Mouse (Mus musculus): Measurements from ENCODE around the gene Ror2. TPM values are rescaled to one million over a fixed set of nuclear protein-coding genes. Genes with fewer than 3 reads are reported as not detected.

The Ror2 gene
- polyA plus RNA-seq, 1 experiment from 2014 or later: 16.4 TPM

DNA sequence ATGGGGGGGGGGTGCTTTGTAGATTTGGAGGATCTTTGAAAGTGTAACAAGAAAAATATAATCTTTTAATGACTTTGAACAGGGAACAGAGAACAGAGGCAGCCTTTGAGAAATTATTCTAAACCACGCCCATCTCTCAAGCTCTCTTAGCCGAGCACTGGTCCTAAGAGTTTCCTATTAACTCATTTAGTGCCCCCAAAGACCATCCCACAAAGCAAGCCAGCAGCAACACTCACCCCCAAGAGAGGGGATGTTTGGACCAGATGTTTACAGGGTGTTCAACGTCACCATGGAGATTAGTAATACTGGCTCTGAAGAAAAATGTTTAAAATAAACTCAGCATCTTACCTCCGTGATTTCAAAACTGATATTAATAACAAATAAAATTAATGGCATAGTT lies 27.4 kb downstream of the Ror2 start:
- no peak for ATAC-seq (ENCODE audit: low read depth)
- H3K27ac ChIP-seq (replicated peaks; ENCODE audit: low read depth, low read length): peak overlapping the region; percentile 28; the same call in 1 of the 2 replicates
- H3K4me3 ChIP-seq (ENCODE audit: low read depth, low read length): no peak overlapping the region
- no peak for DNase-seq (ENCODE audit: low spot score)
- H3K27me3 ChIP-seq (replicated peaks; ENCODE audit: control insufficient read depth, insufficient read depth, low read length): no peaks in the 10 kb centered on the region
- H3K9ac ChIP-seq (ENCODE audit: low read depth, low read length): no peak overlapping the region
- H3K4me1 ChIP-seq (ENCODE audit: control insufficient read depth, insufficient read depth, low read length): peaks cover 53% of the 10 kb centered on the region
- H3K4me2 ChIP-seq (ENCODE audit: low read depth, low read length): no peak overlapping the region
- 27% methylated on average over 4 of the region's 4 CpGs for WGBS
- no peaks in the 10 kb centered on the region for H3K9me3 ChIP-seq (ENCODE audit: control insufficient read depth, low read length)
- no peaks in the 10 kb centered on the region for H3K36me3 ChIP-seq (ENCODE audit: control insufficient read depth, insufficient read depth, low read length)

DNA sequence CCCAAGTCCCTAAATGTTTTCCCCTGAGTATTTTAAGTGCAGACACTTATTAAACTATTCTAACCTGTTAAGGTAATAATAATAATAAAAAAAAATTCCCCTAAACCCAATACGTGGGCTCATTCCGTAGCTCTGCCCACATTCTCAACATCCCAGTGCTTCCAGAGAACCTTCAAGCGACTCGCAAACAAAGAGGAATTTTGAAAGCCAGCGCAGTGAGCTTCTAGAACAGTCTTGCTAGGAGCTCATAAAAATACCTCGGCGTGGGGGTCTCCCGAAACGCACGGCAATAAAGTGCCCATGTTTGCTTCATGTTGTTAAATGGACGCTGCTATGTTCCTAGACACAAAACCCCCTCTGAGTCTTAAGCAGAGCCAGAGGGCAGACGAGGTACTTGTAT lies 32.7 kb downstream of the Ror2 start:
- no peak for ATAC-seq (ENCODE audit: low read depth)
- Histone ChIP-seq H3K9me3 (ENCODE audit: control insufficient read depth, low read length) (no peaks in the 10 kb centered on the region), H3K27me3 (replicated peaks; ENCODE audit: control insufficient read depth, insufficient read depth, low read length) (no peaks in the 10 kb centered on the region), H3K9ac (ENCODE audit: low read depth, low read length) (no peak overlapping the region), H3K4me1 (ENCODE audit: control insufficient read depth, insufficient read depth, low read length) (peaks cover 28% of the 10 kb centered on the region), H3K27ac (replicated peaks; ENCODE audit: low read depth, low read length) (no peak overlapping the region), H3K36me3 (ENCODE audit: control insufficient read depth, insufficient read depth, low read length) (no peaks in the 10 kb centered on the region), H3K4me3 (ENCODE audit: low read depth, low read length) (no peak overlapping the region), H3K4me2 (ENCODE audit: low read depth, low read length) (no peak overlapping the region)
- WGBS: 89% methylated on average over 12 of the region's 12 CpGs
- DNase-seq (ENCODE audit: low spot score): no peak

DNA sequence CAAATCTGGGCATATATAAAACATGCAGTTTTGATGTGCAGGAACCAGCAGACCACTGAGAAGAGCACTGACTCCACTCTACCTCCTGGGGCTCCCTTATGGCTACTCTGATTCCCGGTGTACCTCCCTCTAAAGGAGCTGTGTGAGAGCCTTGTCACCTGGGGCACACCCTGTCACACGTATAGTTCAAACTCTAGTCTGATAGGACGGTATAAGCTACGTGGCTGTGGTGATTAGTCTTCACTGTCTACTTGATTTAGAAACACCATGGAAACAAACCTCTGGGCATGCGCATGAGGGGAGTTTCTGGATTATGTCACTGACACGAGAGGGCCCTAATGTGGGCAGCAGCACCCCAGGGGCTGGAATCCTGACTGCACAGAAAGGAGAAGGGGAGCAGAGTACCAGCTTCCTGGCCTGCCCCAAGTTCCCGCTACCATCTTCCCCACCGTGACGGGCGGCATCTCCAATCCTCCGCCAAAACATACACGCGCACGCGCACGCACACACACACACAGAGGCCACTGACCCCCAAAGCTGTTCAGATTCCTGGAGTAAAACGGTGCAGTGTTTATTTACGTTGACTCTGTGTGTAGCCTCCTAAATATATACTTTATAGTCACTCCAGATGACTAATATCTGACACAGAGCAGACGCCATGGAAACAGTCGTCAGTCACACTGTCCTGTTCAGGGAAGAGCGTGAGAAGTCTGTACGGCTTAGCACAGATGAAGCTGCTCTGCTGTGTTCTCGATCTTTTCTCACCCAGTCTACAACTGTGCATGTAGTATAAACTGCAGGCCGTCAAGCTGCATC lies 37.1 kb downstream of the Ror2 start:
- Histone ChIP-seq H3K27me3 (replicated peaks; ENCODE audit: control insufficient read depth, insufficient read depth, low read length) (no peaks in the 10 kb centered on the region), H3K4me3 (ENCODE audit: low read depth, low read length) (no peak overlapping the region), H3K9me3 (ENCODE audit: control insufficient read depth, low read length) (no peaks in the 10 kb centered on the region), H3K27ac (replicated peaks; ENCODE audit: low read depth, low read length) (peak overlapping the region; percentile 21; the same call in 1 of the 2 replicates), H3K4me2 (ENCODE audit: low read depth, low read length) (peak overlapping the region; percentile 26), H3K9ac (ENCODE audit: low read depth, low read length) (no peak overlapping the region), H3K36me3 (ENCODE audit: control insufficient read depth, insufficient read depth, low read length) (no peaks in the 10 kb centered on the region), H3K4me1 (ENCODE audit: control insufficient read depth, insufficient read depth, low read length) (peaks cover 29% of the 10 kb centered on the region)
- DNase-seq (ENCODE audit: low spot score): no peak
- WGBS: 60% methylated on average over 23 of the region's 24 CpGs
- ATAC-seq (ENCODE audit: low read depth): peak; percentile 41; the same call in 1 of the 2 replicates

DNA sequence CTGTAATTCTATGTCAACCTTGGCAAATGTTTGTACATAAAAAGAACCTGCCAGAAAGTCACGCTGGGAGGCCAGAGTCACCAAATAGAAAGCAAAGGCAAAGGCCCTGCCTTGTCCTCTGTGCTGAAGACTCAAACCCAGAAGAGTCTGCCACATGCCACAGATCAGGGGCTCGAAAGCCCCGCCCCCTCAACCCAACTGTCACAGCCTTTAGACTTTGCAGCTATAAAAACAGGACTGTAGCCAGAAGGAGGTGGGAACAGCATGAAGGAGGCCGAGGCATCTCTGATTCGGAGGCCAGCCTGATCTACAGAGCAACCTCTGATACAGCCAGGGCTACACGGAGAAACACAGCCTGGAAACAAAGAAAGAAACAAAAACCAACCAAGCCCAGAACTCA lies 37.8 kb downstream of the Ror2 start:
- Histone ChIP-seq H3K4me2 (ENCODE audit: low read depth, low read length) (no peak overlapping the region), H3K9ac (ENCODE audit: low read depth, low read length) (no peak overlapping the region), H3K36me3 (ENCODE audit: control insufficient read depth, insufficient read depth, low read length) (no peaks in the 10 kb centered on the region), H3K9me3 (ENCODE audit: control insufficient read depth, low read length) (no peaks in the 10 kb centered on the region), H3K4me1 (ENCODE audit: control insufficient read depth, insufficient read depth, low read length) (peaks cover 31% of the 10 kb centered on the region), H3K4me3 (ENCODE audit: low read depth, low read length) (no peak overlapping the region), H3K27me3 (replicated peaks; ENCODE audit: control insufficient read depth, insufficient read depth, low read length) (no peaks in the 10 kb centered on the region), H3K27ac (replicated peaks; ENCODE audit: low read depth, low read length) (no peak overlapping the region)
- no peak for DNase-seq (ENCODE audit: low spot score)
- WGBS: 60% methylated on average over 6 of the region's 6 CpGs
- ATAC-seq (ENCODE audit: low read depth): no peak

DNA sequence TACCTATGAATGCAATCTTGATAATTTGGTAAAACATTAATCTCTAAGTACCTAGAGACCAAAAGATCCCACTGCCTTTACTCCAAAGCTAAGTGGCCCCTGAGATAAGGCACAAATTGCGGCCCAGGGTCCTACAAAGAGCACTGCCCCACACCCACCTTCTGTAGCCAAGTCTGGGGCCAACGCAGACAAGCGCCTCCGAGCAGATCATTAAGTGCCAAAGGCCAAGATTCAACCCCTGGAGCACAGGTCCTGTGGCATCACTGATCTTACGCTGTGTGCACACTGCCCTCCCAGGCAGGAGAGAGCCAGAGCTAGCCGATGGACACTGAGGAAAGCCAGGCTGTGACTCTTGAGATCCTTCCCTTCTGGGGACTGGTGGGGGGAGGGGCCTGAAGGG lies 38.7 kb downstream of the Ror2 start:
- WGBS: 79% methylated on average over 6 of the region's 6 CpGs
- no peak for DNase-seq (ENCODE audit: low spot score)
- Histone ChIP-seq H3K27me3 (replicated peaks; ENCODE audit: control insufficient read depth, insufficient read depth, low read length) (no peaks in the 10 kb centered on the region), H3K4me2 (ENCODE audit: low read depth, low read length) (no peak overlapping the region), H3K4me3 (ENCODE audit: low read depth, low read length) (no peak overlapping the region), H3K36me3 (ENCODE audit: control insufficient read depth, insufficient read depth, low read length) (no peaks in the 10 kb centered on the region; the same call in 1 of the 2 replicates), H3K4me1 (ENCODE audit: control insufficient read depth, insufficient read depth, low read length) (peaks cover 31% of the 10 kb centered on the region), H3K27ac (replicated peaks; ENCODE audit: low read depth, low read length) (no peak overlapping the region), H3K9ac (ENCODE audit: low read depth, low read length) (no peak overlapping the region), H3K9me3 (ENCODE audit: control insufficient read depth, low read length) (peaks cover 6% of the 10 kb centered on the region; the same call in 1 of the 2 replicates)
- no peak for ATAC-seq (ENCODE audit: low read depth)

DNA sequence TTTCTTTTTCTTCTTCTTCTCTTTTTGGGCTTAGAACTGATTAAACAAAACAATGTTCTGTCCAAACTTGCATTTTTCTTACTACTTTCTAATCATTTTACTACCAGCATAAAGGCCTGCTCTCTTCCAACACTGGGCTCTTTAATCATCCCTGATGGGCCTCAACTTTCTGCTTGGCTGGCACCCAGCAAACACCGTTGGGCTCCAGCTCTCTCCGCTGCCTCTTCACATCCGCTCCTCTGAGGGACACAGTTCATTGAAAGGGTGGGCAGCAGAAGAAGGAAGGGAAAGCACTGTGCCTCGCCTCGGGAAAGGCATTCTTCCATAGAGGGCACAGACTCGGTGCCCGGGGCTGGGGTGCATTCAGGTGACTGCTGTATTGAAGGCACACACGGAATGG lies 41.8 kb downstream of the Ror2 start:
- 47% methylated on average over 8 of the region's 8 CpGs for WGBS
- H3K9me3 ChIP-seq (ENCODE audit: control insufficient read depth, low read length): peaks cover 11% of the 10 kb centered on the region; the same call in 1 of the 2 replicates
- no peaks in the 10 kb centered on the region for H3K27me3 ChIP-seq (replicated peaks; ENCODE audit: control insufficient read depth, insufficient read depth, low read length)
- no peak overlapping the region for H3K9ac ChIP-seq (ENCODE audit: low read depth, low read length)
- DNase-seq (ENCODE audit: low spot score) (no peak), ATAC-seq (ENCODE audit: low read depth) (no peak)
- H3K36me3 ChIP-seq (ENCODE audit: control insufficient read depth, insufficient read depth, low read length): no peaks in the 10 kb centered on the region; the same call in 1 of the 2 replicates
- no peak overlapping the region for H3K4me3 ChIP-seq (ENCODE audit: low read depth, low read length)
- H3K27ac ChIP-seq (replicated peaks; ENCODE audit: low read depth, low read length): 0 out of 2 replicates have a peak overlapping the region, but pooled peaks have one; percentile 33
- peaks cover 23% of the 10 kb centered on the region for H3K4me1 ChIP-seq (ENCODE audit: control insufficient read depth, insufficient read depth, low read length)
- no peak overlapping the region for H3K4me2 ChIP-seq (ENCODE audit: low read depth, low read length)

DNA sequence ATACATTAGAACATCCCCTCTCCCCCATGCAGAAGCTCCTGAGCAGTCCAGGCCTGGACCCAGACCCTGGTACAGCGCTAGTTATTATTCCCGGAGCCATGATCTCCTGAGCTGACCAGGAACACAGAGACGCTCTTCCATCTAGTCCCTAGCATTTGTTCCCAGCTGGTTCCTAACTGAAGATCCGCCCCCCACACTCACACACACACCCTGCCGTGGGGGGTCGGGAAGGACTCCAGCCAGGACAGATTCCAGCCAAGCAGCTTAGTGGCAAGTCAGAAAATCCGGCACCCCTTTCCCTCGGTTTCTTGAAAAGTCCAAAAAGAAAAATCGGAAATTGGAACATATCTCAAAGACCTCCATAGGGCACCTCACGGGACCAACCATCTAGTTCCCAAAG lies 48.5 kb downstream of the Ror2 start:
- peaks cover 54% of the 10 kb centered on the region for H3K4me1 ChIP-seq (ENCODE audit: control insufficient read depth, insufficient read depth, low read length)
- no peak for ATAC-seq (ENCODE audit: low read depth)

DNA sequence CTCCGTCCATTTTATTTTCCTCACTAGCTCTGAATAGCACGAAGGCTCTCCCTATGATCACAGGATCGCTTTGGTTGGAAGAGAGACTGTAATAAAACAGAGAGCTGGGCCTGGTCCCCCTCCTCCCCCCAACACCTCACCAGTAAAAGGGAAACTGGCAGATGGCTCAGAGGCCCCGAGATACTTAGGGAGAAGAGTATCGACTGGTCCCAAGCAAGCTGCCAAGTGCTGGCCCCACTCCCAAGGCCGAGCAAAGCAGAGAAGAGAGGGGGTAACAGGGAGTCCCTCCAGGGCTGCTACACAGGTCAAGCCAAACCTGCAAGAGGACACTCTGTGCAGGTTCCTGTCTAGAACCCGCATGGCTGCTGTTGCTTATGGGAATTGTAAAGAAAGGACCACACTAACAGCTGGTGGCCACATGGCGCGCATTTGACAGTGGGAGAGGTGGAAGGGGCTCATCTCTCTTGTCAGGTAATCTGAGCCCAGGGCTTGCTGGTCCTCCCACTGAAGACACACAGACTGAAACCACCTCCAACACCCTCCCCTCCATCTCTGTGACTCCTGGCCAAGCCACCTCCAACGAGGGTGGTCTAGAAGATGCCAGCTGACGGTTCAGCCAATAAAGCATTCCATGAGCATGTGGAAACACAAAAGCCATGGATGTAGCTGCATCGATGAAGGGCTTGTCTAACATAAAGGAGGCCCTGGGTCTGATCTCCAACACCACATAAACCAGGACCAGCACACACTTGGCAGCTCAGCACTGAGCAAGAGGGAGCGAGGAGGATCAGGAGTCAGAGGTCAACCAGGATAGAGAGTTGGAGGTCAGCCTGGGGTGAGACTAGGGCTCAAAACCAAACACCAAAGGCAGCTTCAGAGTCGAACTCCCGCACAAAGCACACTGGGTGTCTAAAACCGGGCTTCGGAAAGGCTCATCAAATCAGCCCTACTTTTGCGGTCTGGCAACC lies 49.2 kb downstream of the Ror2 start:
- Histone ChIP-seq H3K4me3 (ENCODE audit: low read depth, low read length) (no peak overlapping the region), H3K9me3 (ENCODE audit: control insufficient read depth, low read length) (0 out of 2 replicates have a peak, but pooled peaks cover 4% of the 10 kb centered on the region), H3K9ac (ENCODE audit: low read depth, low read length) (no peak overlapping the region), H3K4me2 (ENCODE audit: low read depth, low read length) (peak overlapping the region; percentile 16), H3K27ac (replicated peaks; ENCODE audit: low read depth, low read length) (peak overlapping the region; percentile 72), H3K4me1 (ENCODE audit: control insufficient read depth, insufficient read depth, low read length) (peaks cover 61% of the 10 kb centered on the region), H3K27me3 (replicated peaks; ENCODE audit: control insufficient read depth, insufficient read depth, low read length) (no peaks in the 10 kb centered on the region), H3K36me3 (ENCODE audit: control insufficient read depth, insufficient read depth, low read length) (no peaks in the 10 kb centered on the region)
- DNase-seq (ENCODE audit: low spot score) (peak; percentile 57), ATAC-seq (ENCODE audit: low read depth) (peak; percentile 17; the same call in 1 of the 2 replicates)
- WGBS: 22% methylated on average over 18 of the region's 18 CpGs

More for the DNA sequence above, 48.5 kb downstream of the Ror2 start:
- Histone ChIP-seq H3K36me3 (ENCODE audit: control insufficient read depth, insufficient read depth, low read length) (no peaks in the 10 kb centered on the region; the same call in 1 of the 2 replicates), H3K27ac (replicated peaks; ENCODE audit: low read depth, low read length) (peak overlapping the region; percentile 72), H3K4me2 (ENCODE audit: low read depth, low read length) (no peak overlapping the region), H3K27me3 (replicated peaks; ENCODE audit: control insufficient read depth, insufficient read depth, low read length) (no peaks in the 10 kb centered on the region), H3K9ac (ENCODE audit: low read depth, low read length) (no peak overlapping the region), H3K4me3 (ENCODE audit: low read depth, low read length) (no peak overlapping the region), H3K9me3 (ENCODE audit: control insufficient read depth, low read length) (peaks cover 8% of the 10 kb centered on the region; the same call in 1 of the 2 replicates)
- DNase-seq (ENCODE audit: low spot score): no peak
- 50% methylated on average over 10 of the region's 10 CpGs for WGBS
